Mouse (Mus musculus) heart, postnatal 4 days (tissue): ENCODE measurements around the gene Esp34. TPM values are rescaled to one million over a fixed set of nuclear protein-coding genes. Genes with fewer than 3 reads are reported as not detected.

Source experiments
- DNase-seq: peaks from one replicate; pipeline ENCODE4 v3.0.0; 2021
- total RNA-seq, 2 experiments: library from RNA; stranded (reverse); gene quantifications; 2 replicates each; pipeline ENCODE4 v1.2.3; 2021

Gene Esp34
- not detected for total RNA-seq

DNA sequence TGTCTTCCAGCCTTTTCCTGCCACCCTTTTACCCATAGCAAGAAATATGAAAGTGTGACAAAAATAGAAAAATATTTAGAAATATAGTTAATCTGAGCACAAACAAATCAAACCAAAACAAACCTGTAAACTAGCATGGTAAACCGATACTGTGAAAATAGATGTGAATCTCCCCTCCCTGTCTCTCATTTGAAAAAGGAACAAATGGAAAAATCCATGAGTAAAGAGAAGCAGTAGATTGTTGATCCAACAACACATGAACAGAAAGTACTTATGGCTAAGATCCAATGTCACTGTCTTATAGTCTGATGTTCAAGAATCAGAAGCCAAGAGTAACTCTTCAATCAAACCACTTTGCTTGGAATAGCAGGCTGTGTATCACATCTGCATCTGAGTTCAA is at the start of gene Esp34:
Esp34 (plus strand) TSS at position 301 of the 400 bp plus-strand sequence.
- no peak for DNase-seq

DNA sequence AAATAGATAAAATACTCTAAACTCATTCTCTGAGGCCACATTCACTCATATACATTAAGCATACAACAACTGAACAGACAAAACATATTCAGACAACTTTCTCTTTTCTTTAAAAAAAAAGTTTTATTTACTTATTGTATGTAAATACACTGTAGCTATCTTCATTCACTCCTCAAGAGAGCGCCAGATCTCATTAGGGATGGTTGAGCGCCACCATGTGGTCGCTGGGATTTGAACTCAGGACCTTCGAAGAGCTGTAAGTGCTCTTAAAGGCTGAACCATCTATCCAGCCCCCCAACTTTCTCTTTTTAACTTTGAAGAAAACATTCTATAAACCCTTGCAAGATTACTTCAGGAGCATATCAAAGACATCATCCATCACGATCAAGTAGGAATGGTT is 8.5 kb downstream of the Esp34 start:
- DNase-seq: no peak

Other genes starting within 250 kb of the Esp34 start
- gene Olfr137, start 246.6 kb upstream of the Esp34 start, total RNA-seq: not detected
- not detected for gene Olfr136, start 224.4 kb upstream of the Esp34 start, total RNA-seq
- gene Esp36, start 134.0 kb upstream of the Esp34 start, total RNA-seq: not detected
- gene Esp31, start 85.3 kb downstream of the Esp34 start, total RNA-seq: not detected